Mouse (Mus musculus) olfactory bulb, adult 2 months (tissue): Measurements from ENCODE around the gene Ankrd11. TPM values are rescaled to one million over a fixed set of nuclear protein-coding genes. Genes with fewer than 3 reads are reported as not detected.

ENCODE experiments used
- H3K27ac ChIP-seq: fragments of 200-500 bp; 2 replicates; pipeline ENCODE4 v1.5.1; 2012; ENCODE audit warnings: low read depth, low read length; ENCODE audit not compliant: insufficient read depth
- H3K4me1 ChIP-seq: fragments of 200-500 bp; 2 replicates; pipeline ENCODE4 v1.6.1; 2012; ENCODE audit warnings: low read length; ENCODE audit not compliant: control insufficient read depth, insufficient read depth
- H3K4me3 ChIP-seq: fragments of 200-500 bp; 2 replicates; pipeline ENCODE4 v1.5.1; 2012; ENCODE audit warnings: mild to moderate bottlenecking, low read depth, low read length, moderate library complexity; ENCODE audit not compliant: insufficient read depth
- CTCF ChIP-seq: fragments of 200-500 bp; IDR thresholded peaks from 2 replicates; pipeline ENCODE4 v1.5.1; 2012; ENCODE audit warnings: low read depth, mild to moderate bottlenecking, low read length, moderate library complexity; ENCODE audit not compliant: insufficient read depth
- POLR2A ChIP-seq: fragments of 200-500 bp; IDR thresholded peaks from 2 replicates; pipeline ENCODE4 v1.6.1; 2012; ENCODE audit warnings: mild to moderate bottlenecking, low read depth, low read length, moderate library complexity; ENCODE audit not compliant: insufficient read depth
- WGBS: fragments of 180-500 bp; shearing (Covaris S2); methylation state at CpG from one replicate; pipeline ENCODE4 v1.1.7; 2018; 5-methylcytosine and 5-hydroxymethylcytosine counted together
- polyA plus RNA-seq: library from polyadenylated mRNA; stranded (reverse); fragments of >200 nt; gene quantifications from 2 replicates; pipeline ENCODE4 v1.2.4, GENCODE M21; 2012; ENCODE audit warnings: low replicate concordance; ENCODE audit not compliant: missing spikeins, insufficient read depth, insufficient read length

Gene Ankrd11
- polyA plus RNA-seq, 1 experiment, result 219 TPM

GRCm38 (mm10) chr8:122864719-122865129 lies 177.4 kb downstream of the Ankrd11 start:
- H3K4me1 ChIP-seq, result peaks cover 14% of the 10 kb centered on the region
- WGBS, result 47% methylated on average over 26 of the region's 26 CpGs
- H3K4me3 ChIP-seq, result peak overlapping the region; percentile 44
- TF ChIP-seq CTCF (no peak), POLR2A (no peak)
- H3K27ac ChIP-seq, result no peak overlapping the region

- TF ChIP-seq POLR2A (no peak), CTCF (no peak)
- WGBS, result 70% methylated on average over 13 of the region's 13 CpGs
- H3K4me3 ChIP-seq, result no peak overlapping the region
- H3K4me1 ChIP-seq, result peaks cover 6% of the 10 kb centered on the region
- H3K27ac ChIP-seq, result no peak overlapping the region
These were observed 182.2 kb downstream of the Ankrd11 start for GRCm38 (mm10) chr8:122859843-122860242.

- H3K27ac ChIP-seq, result no peak overlapping the region
- H3K4me3 ChIP-seq, result no peak overlapping the region
- 84% methylated on average over 8 of the region's 8 CpGs for WGBS
- TF ChIP-seq POLR2A (no peak), CTCF (no peak)
- peaks cover 20% of the 10 kb centered on the region for H3K4me1 ChIP-seq
These were observed 185.8 kb downstream of the Ankrd11 start for GRCm38 (mm10) chr8:122856288-122856687.

- Histone ChIP-seq H3K4me1 (peaks cover 20% of the 10 kb centered on the region), H3K4me3 (no peak overlapping the region), H3K27ac (no peak overlapping the region)
- TF ChIP-seq CTCF (no peak), POLR2A (no peak)
- 91% methylated on average over 4 of the region's 4 CpGs for WGBS
These were observed 187.0 kb downstream of the Ankrd11 start for GRCm38 (mm10) chr8:122855123-122855522.

GRCm38 (mm10) chr8:122854388-122854787 lies 187.7 kb downstream of the Ankrd11 start:
- WGBS, result 85% methylated on average over 7 of the region's 7 CpGs
- H3K4me1 ChIP-seq, result peaks cover 20% of the 10 kb centered on the region
- no peak overlapping the region for H3K27ac ChIP-seq
- no peak for TF ChIP-seq POLR2A
- no peak for TF ChIP-seq CTCF
- no peak overlapping the region for H3K4me3 ChIP-seq

GRCm38 (mm10) chr8:122853340-122853771 lies 188.7 kb downstream of the Ankrd11 start:
- TF ChIP-seq POLR2A, result no peak
- no peak for TF ChIP-seq CTCF
- no peak overlapping the region for H3K4me3 ChIP-seq
- H3K27ac ChIP-seq, result no peak overlapping the region
- WGBS, result 25% methylated on average over 11 of the region's 11 CpGs
- peaks cover 21% of the 10 kb centered on the region for H3K4me1 ChIP-seq

GRCm38 (mm10) chr8:122852546-122852905 lies 189.6 kb downstream of the Ankrd11 start:
- no peak for TF ChIP-seq CTCF
- TF ChIP-seq POLR2A, result no peak
- H3K4me3 ChIP-seq, result no peak overlapping the region
- H3K4me1 ChIP-seq, result peaks cover 24% of the 10 kb centered on the region
- 81% methylated on average over 1 of the region's 1 CpGs for WGBS
- no peak overlapping the region for H3K27ac ChIP-seq

- no peak overlapping the region for H3K27ac ChIP-seq
- no peak for TF ChIP-seq CTCF
- TF ChIP-seq POLR2A, result no peak
- peaks cover 24% of the 10 kb centered on the region for H3K4me1 ChIP-seq
- no peak overlapping the region for H3K4me3 ChIP-seq
- WGBS, result 77% methylated on average over 12 of the region's 12 CpGs
These were observed 190.2 kb downstream of the Ankrd11 start for GRCm38 (mm10) chr8:122851692-122852545.

GRCm38 (mm10) chr8:122850641-122851240 lies 191.3 kb downstream of the Ankrd11 start:
- no peak overlapping the region for H3K4me3 ChIP-seq
- WGBS, result 79% methylated on average over 3 of the region's 3 CpGs
- no peak overlapping the region for H3K27ac ChIP-seq
- H3K4me1 ChIP-seq, result peaks cover 24% of the 10 kb centered on the region
- TF ChIP-seq POLR2A (no peak), CTCF (no peak)

- Histone ChIP-seq H3K4me3 (no peak overlapping the region), H3K4me1 (peaks cover 24% of the 10 kb centered on the region), H3K27ac (no peak overlapping the region)
- no peak for TF ChIP-seq CTCF
- no peak for TF ChIP-seq POLR2A
- WGBS, result 78% methylated on average over 10 of the region's 11 CpGs
These were observed 192.7 kb downstream of the Ankrd11 start for GRCm38 (mm10) chr8:122849152-122849910.
